Mouse (Mus musculus): ENCODE results near the gene Tgm6.

- TF ChIP-seq CTCF (IDR thresholded peaks at IDR 0.05; ENCODE audit: extremely low read depth, insufficient read length, insufficient replicate concordance, low read depth, low read length): no peak
- TF ChIP-seq POLR2A (IDR thresholded peaks at IDR 0.05; ENCODE audit: low read depth, low read length): peak; percentile 74
These were observed 66.7 kb downstream of the Tgm6 start, which contains the start of gene Snrpb for GRCm38 (mm10) chr2:130178706-130179506.

Measured in small intestine, adult 2 months (tissue).